9 mouse cellular contexts compared by ENCODE assay signal in genomic region chr5:96980008-96980634, GRCm38 (mm10). TPM values are rescaled to one million over a fixed set of nuclear protein-coding genes. Genes with fewer than 3 reads are reported as not detected.
A peak's percentile ranks its signal among the peaks of the same experiment; 100 is the strongest.
DNase-seq lines count a peak whose midpoint lies in the region; ATAC-seq lines count a peak whose summit lies in the region.
"Had no signal": no experiment of that assay in that cellular context is flagged by ENCODE, and none has a peak within 500 bp of the region (broad histone marks: within the 10 kb centered on the region; RNA-seq: fewer than 3 reads in every experiment).

No protein-coding gene starts in this region.

- H3K4me2 ChIP-seq in hindbrain, embryonic 15.5 days: peak overlapping the region; percentile 32
- H3K4me2 ChIP-seq in hindbrain, embryonic 14.5 days (replicated peaks): no peak overlapping the region
- no peak overlapping the region for H3K4me2 ChIP-seq in midbrain, embryonic 11.5 days

- H3K9ac ChIP-seq in hindbrain, embryonic 15.5 days: no peak overlapping the region
- no peak overlapping the region for H3K9ac ChIP-seq in hindbrain, embryonic 14.5 days
- no peak overlapping the region for H3K9ac ChIP-seq in midbrain, embryonic 11.5 days (ENCODE audit: low read length)

- no peak for DNase-seq in hindbrain, embryonic 14.5 days (ENCODE audit: low spot score)
- peak; percentile 28 for DNase-seq in brain, adult 2 months (ENCODE audit: low read depth, low spot score)
- DNase-seq in lung, postnatal 36 days: peak; percentile 51
- DNase-seq in right cerebral cortex, adult 18-20 months: no peak
- DNase-seq in midbrain, embryonic 11.5 days (ENCODE audit: low spot score, missing footprints): no peak
- DNase-seq: kidney, adult 11 months had no signal

- 0 out of 2 replicates have a peak overlapping the region, but pooled peaks have one; percentile 20 for H3K27ac ChIP-seq in hindbrain, embryonic 15.5 days (replicated peaks)
- no peak overlapping the region for H3K27ac ChIP-seq in hindbrain, embryonic 14.5 days
- no peak overlapping the region for H3K27ac ChIP-seq in midbrain, embryonic 11.5 days (ENCODE audit: low read depth, low read length)

- peak; percentile 66; the same call in 1 of the 2 replicates for ATAC-seq in hindbrain, embryonic 15.5 days (ENCODE audit: low FRiP score, low read depth)
- ATAC-seq in hindbrain, embryonic 14.5 days (ENCODE audit: low FRiP score): no peak; the same call in 1 of the 2 replicates
- ATAC-seq in CD4-positive, CD25-positive, alpha-beta regulatory T cell, adult 4 months: peak; percentile 66
- ATAC-seq in megakaryocyte-erythroid progenitor cell, adult 5-6 weeks (replicated peaks; ENCODE audit: low FRiP score, low TSS enrichment, poor library complexity, severe bottlenecking): no peak
- ATAC-seq in midbrain, embryonic 11.5 days (ENCODE audit: low FRiP score): no peak

- no peaks in the 10 kb centered on the region for H3K9me3 ChIP-seq in hindbrain, embryonic 15.5 days
- H3K9me3 ChIP-seq in hindbrain, embryonic 14.5 days (ENCODE audit: control insufficient read depth, low read length): no peaks in the 10 kb centered on the region
- no peaks in the 10 kb centered on the region for H3K9me3 ChIP-seq in midbrain, embryonic 11.5 days (ENCODE audit: control insufficient read depth, low read length)

- H3K4me1 ChIP-seq in hindbrain, embryonic 15.5 days (replicated peaks): peaks cover 15% of the 10 kb centered on the region
- H3K4me1 ChIP-seq in hindbrain, embryonic 14.5 days (replicated peaks; ENCODE audit: control insufficient read depth, insufficient read depth, low read length): no peaks in the 10 kb centered on the region; the same call in 1 of the 2 replicates
- H3K4me1 ChIP-seq in midbrain, embryonic 11.5 days (ENCODE audit: control insufficient read depth, insufficient read depth, low read length): peaks cover 4% of the 10 kb centered on the region

- no peak overlapping the region for H3K4me3 ChIP-seq in hindbrain, embryonic 15.5 days
- H3K4me3 ChIP-seq in hindbrain, embryonic 14.5 days (replicated peaks; ENCODE audit: low read length): no peak overlapping the region
- H3K4me3 ChIP-seq in midbrain, embryonic 11.5 days (ENCODE audit: low read depth, low read length): no peak overlapping the region

- H3K27me3 ChIP-seq in hindbrain, embryonic 15.5 days: no peaks in the 10 kb centered on the region
- H3K27me3 ChIP-seq in hindbrain, embryonic 14.5 days (ENCODE audit: control insufficient read depth, insufficient read depth, low read length): no peaks in the 10 kb centered on the region
- H3K27me3 ChIP-seq in midbrain, embryonic 11.5 days (ENCODE audit: control insufficient read depth, insufficient read depth, low read length): no peaks in the 10 kb centered on the region

- WGBS in hindbrain, embryonic 15.5 days: 12% methylated on average over 15 of the region's 15 CpGs
- 11% methylated on average over 15 of the region's 15 CpGs for WGBS in hindbrain, embryonic 14.5 days
- WGBS in midbrain, embryonic 11.5 days: 26% methylated on average over 15 of the region's 15 CpGs

- no peaks in the 10 kb centered on the region for H3K36me3 ChIP-seq in hindbrain, embryonic 15.5 days
- no peaks in the 10 kb centered on the region for H3K36me3 ChIP-seq in hindbrain, embryonic 14.5 days (replicated peaks; ENCODE audit: control insufficient read depth, insufficient read depth)
- H3K36me3 ChIP-seq in midbrain, embryonic 11.5 days (ENCODE audit: control insufficient read depth, insufficient read depth, low read length): no peaks in the 10 kb centered on the region

RNA-seq across cellular contexts. Expression of gene Bmp2k, which starts 17.4 kb away (rescaled TPM):
- polyA plus RNA-seq in hindbrain, embryonic 15.5 days (2015; fragmentation: Nextera tagmentation; extraction: Ambion mirVana): 9.9 and 10.0 TPM in 2 replicates
- polyA plus RNA-seq in hindbrain, embryonic 14.5 days (2014; fragmentation: Nextera tagmentation; extraction: Ambion mirVana): 11.7 and 12.4 TPM in 2 replicates
- polyA plus RNA-seq in CD4-positive, CD25-positive, alpha-beta regulatory T cell, adult 4 months (2017; shearing (Covaris generic)): 10 to 100 TPM; 17.8 to 25.5 TPM
- total RNA-seq in megakaryocyte-erythroid progenitor cell, adult 5-6 weeks (2014; fragmentation: Nextera tagmentation): 14.0 and 15.9 TPM in 2 replicates
- 16.8 and 17.2 TPM in 2 replicates for total RNA-seq in megakaryocyte-erythroid progenitor cell, adult 5-6 weeks (2017)
- 10.3 and 10.5 TPM in 2 replicates for polyA plus RNA-seq in midbrain, embryonic 11.5 days (2014; fragmentation: Nextera tagmentation; extraction: Ambion mirVana)

Comparison
In these comparisons a context has a peak if more than half of its experiments do, and no peak if none do; other contexts are left out.
1. ATAC-seq: peak in hindbrain, embryonic 15.5 days (single experiment) and CD4-positive, CD25-positive, alpha-beta regulatory T cell, adult 4 months (single experiment); none in hindbrain, embryonic 14.5 days (single experiment), megakaryocyte-erythroid progenitor cell, adult 5-6 weeks (single experiment) and midbrain, embryonic 11.5 days (single experiment).
2. DNase-seq: peak in brain, adult 2 months (single experiment) and lung, postnatal 36 days (single experiment); none in hindbrain, embryonic 14.5 days (single experiment), right cerebral cortex, adult 18-20 months (single experiment) and midbrain, embryonic 11.5 days (single experiment).